Comparison of ENCODE assay signal across 9 mouse cellular contexts in the genomic region with DNA sequence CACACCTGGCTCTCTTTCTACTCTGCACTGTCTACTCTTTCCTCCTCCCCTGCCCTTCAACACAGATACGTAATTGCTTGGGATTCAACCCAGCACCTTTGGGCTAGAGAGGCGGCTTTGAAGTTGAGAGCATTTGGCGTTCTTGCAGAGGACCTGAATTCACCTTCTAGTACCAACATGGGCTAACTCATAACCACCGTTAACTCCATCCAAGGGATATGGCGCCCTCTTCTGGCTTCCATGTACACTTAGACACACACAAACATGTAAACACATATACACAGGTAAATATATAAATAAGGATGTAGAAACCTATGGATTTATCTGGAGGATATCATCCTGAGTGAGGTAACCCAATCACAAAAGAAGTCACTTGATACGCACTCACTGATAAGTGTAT. TPM values are rescaled to one million over a fixed set of nuclear protein-coding genes. Genes with fewer than 3 reads are reported as not detected.
DNase-seq lines count a peak whose midpoint lies in the region; ATAC-seq lines count a peak whose summit lies in the region.
"Had no signal": no experiment of that assay in that cellular context is flagged by ENCODE, and none has a peak within 500 bp of the region (broad histone marks: within the 10 kb centered on the region; RNA-seq: fewer than 3 reads in every experiment).

No protein-coding gene starts in this region.

- peak; percentile 77 for DNase-seq in heart, adult 18-20 months
- peak; percentile 88 for DNase-seq in 3T3-L1 (ENCODE audit: low read depth, low spot score)
- peak; percentile 64 to 69 for DNase-seq in adrenal gland, adult 18-20 months (ENCODE audit: low spot score in 2 of 2)
- peak; percentile 68 for DNase-seq in embryo, embryonic 11 days
- peak; percentile 62 to 72 for DNase-seq in kidney, postnatal 4 days
- DNase-seq in skeletal muscle tissue, adult 2 months (ENCODE audit: low read depth, low spot score): peak; percentile 77
- DNase-seq in T-cell, adult 2 months (ENCODE audit: low spot score): no peak

- 38% methylated on average over 6 of the region's 6 CpGs for WGBS in heart, embryonic 11.5 days (ENCODE audit: insufficient replicate concordance)

- no peak overlapping the region for H3K4me3 ChIP-seq in heart, embryonic 11.5 days (ENCODE audit: low read depth, low read length)
- H3K4me3 ChIP-seq: neural tube, embryonic 13.5 days had no signal

- no peak for ATAC-seq in heart, embryonic 11.5 days (replicated peaks; ENCODE audit: insufficient number of reproducible peaks, low FRiP score, low TSS enrichment)

- H3K27ac ChIP-seq in heart, embryonic 11.5 days (ENCODE audit: low read depth, low read length): no peak overlapping the region
- H3K27ac ChIP-seq: neural tube, embryonic 13.5 days had no signal

- H3K9ac ChIP-seq in heart, embryonic 11.5 days (ENCODE audit: low read depth, low read length): no peak overlapping the region
- H3K9ac ChIP-seq: neural tube, embryonic 13.5 days had no signal

- no peaks in the 10 kb centered on the region for H3K36me3 ChIP-seq in heart, embryonic 11.5 days (ENCODE audit: control insufficient read depth, insufficient read depth, low read length)
- H3K36me3 ChIP-seq: neural tube, embryonic 13.5 days had no signal

- no peaks in the 10 kb centered on the region for H3K9me3 ChIP-seq in heart, embryonic 11.5 days (replicated peaks; ENCODE audit: control insufficient read depth, low read length)
- H3K9me3 ChIP-seq: neural tube, embryonic 13.5 days had no signal

- H3K4me1 ChIP-seq in heart, embryonic 11.5 days (ENCODE audit: control insufficient read depth, insufficient read depth, low read length): no peaks in the 10 kb centered on the region
- H3K4me1 ChIP-seq: neural tube, embryonic 13.5 days had no signal

- H3K4me2 ChIP-seq in heart, embryonic 11.5 days: no peak overlapping the region
- H3K4me2 ChIP-seq: neural tube, embryonic 13.5 days had no signal

- H3K27me3 ChIP-seq in heart, embryonic 11.5 days (ENCODE audit: control insufficient read depth, insufficient read depth, low read length): no peaks in the 10 kb centered on the region
- H3K27me3 ChIP-seq: neural tube, embryonic 13.5 days had no signal

RNA-seq across cellular contexts. Expression of a gene that starts 25.2 kb away (rescaled TPM):
- total RNA-seq in heart, adult 18-20 months (2021): 100 to 1,000 TPM; 116 to 138 TPM
- 65.4 and 70.4 TPM in 2 replicates for polyA plus RNA-seq in heart, embryonic 11.5 days (2014; fragmentation: Nextera tagmentation; extraction: Ambion mirVana)
- 1,000 to 10,000 TPM in 1 of 2 experiments, 100 to 1,000 TPM in 1; 453 to 1,008 TPM for total RNA-seq in adrenal gland, adult 18-20 months (2021)

RNA-seq across cellular contexts. Expression of a gene that starts 53.3 kb away (rescaled TPM):
- 10 to 100 TPM; 29.3 to 34.1 TPM for total RNA-seq in heart, adult 18-20 months (2021)
- 5.5 and 8.3 TPM in 2 replicates for polyA plus RNA-seq in heart, embryonic 11.5 days (2014; fragmentation: Nextera tagmentation; extraction: Ambion mirVana)
- total RNA-seq in adrenal gland, adult 18-20 months (2021): 10 to 100 TPM; 52.6 to 53.5 TPM
